Mouse (Mus musculus): Measurements from ENCODE around the gene Calcoco1.

DNA sequence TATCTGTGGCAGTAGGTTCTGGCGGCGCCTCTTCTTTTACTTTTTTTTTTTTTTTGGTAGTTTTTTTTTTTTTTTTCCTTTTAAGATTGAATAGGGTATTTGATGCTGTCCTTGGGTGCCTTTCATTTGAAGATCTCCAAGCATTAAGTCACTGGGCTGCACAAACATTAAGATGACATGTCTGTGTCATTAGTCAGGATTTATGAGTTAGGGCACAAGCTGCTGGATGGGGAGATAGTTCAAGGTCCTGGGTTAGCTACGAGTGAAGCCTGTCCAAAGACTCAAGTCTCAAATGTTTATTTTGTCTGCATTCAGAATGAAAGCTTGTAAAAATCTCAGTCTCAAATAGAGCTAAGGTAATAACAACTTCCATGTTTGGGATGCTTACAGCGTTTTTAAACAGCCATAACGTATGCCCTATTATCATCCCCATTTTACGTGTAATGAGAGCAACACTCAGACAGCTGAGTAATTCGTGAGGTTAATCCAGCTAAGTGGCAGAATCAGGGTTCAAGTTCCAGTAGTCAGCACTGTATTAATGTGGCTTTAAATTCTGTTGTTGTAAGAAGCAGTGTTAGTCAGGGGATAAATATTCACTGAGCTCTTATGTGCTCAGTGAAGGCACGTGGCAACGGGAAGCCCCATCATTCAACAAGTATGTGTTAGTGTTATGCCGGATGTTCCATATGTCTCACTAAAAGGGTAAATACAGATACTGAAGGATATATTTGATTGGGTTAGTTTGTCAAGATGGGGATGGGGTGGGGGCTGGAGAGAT lies 1.6 kb upstream of the Calcoco1 start:
- TF ChIP-seq ELF1 (IDR thresholded peaks at IDR 0.05; ENCODE audit: low read depth, low read length) (no peak), SIN3A (IDR thresholded peaks at IDR 0.05; ENCODE audit: low read length) (no peak), GATA1 (IDR thresholded peaks at IDR 0.05; ENCODE audit: low read depth, low read length) (no peak), POLR2A (IDR thresholded peaks at IDR 0.05; ENCODE audit: control insufficient read depth in 1 of 2, insufficient read depth in 1 of 2, low read depth in 1 of 2, low read length in 2 of 2, poor library complexity in 1 of 2) (no peak), NRF1 (IDR thresholded peaks at IDR 0.05; ENCODE audit: insufficient read depth, low read depth, low read length, poor library complexity, severe bottlenecking) (no peak), USF2 (IDR thresholded peaks at IDR 0.05; ENCODE audit: borderline replicate concordance in 1 of 2, insufficient read depth in 1 of 2, low read depth in 1 of 2, low read length in 2 of 2) (no peak), RAD21 (IDR thresholded peaks at IDR 0.05; ENCODE audit: low read depth, low read length) (no peak), POLR2AphosphoS2 (IDR thresholded peaks at IDR 0.05; ENCODE audit: low read length) (no peak), CTCF (IDR thresholded peaks at IDR 0.05 in 2 of 3, conservative IDR thresholded peaks at IDR 0.05 in 1 of 3; ENCODE audit: control insufficient read depth in 1 of 3, insufficient read depth in 1 of 3, low read depth in 2 of 3, low read length in 3 of 3, poor library complexity in 1 of 3, severe bottlenecking in 1 of 3) (no peak), NELFE (IDR thresholded peaks at IDR 0.05; ENCODE audit: low read depth, low read length) (no peak)

All from MEL (cell line).